Mouse (Mus musculus) layer of hippocampus, adult 11-12 months (tissue): ENCODE measurements around the gene Sass6.
"Not testable (repeated sequence)": the region's sequence is repeated elsewhere in the genome, so short reads cannot be mapped to it uniquely, and the experiment has no call there.

ENCODE experiments used
- DNase-seq: peaks from one replicate; pipeline ENCODE4 v3.0.0; 2022; ENCODE audit warnings: low spot score

The Sass6 gene

DNA sequence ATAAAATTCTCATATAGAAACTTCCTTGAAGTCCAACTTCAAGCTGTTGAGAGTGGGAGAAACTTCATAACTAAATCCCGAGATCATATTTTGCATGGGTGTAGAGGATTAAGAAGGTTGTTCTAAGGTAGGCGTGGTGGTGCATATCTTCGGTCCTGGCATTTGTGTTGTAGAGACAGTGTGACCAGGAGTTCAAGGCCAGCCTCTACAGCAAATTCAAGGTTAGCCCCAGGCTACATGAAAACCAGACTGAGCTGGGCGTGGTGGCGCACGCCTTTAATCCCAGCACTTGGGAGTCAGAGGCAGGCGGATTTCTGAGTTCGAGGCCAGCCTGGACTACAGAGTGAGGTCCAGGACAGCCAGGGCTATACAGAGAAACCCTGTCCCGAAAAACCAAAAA, 69.5 kb downstream of the Sass6 start:
- DNase-seq: not testable (repeated sequence)
